Mouse (Mus musculus) liver, postnatal 0 days (tissue): ENCODE measurements around the gene C2cd4c.

Experiments used
- CTCF ChIP-seq: sonication (generic); IDR thresholded peaks from 2 replicates; pipeline ENCODE4 v1.5.1; 2016; ENCODE audit warnings: antibody characterized with exemption, low read depth
- EP300 ChIP-seq: IDR thresholded peaks from 2 replicates; pipeline ENCODE4 v1.6.1; 2016; ENCODE audit warnings: antibody characterized with exemption, low read depth, mild to moderate bottlenecking

GRCm38 (mm10) chr10:79569921-79570320, 43.9 kb downstream of the C2cd4c start:
- TF ChIP-seq EP300: no peak
- TF ChIP-seq CTCF: no peak
